Mouse (Mus musculus) myocyte (in vitro differentiated cells): ENCODE results near the gene Clic3.

Source experiments
- E2F4 ChIP-seq: IDR thresholded peaks from one replicate; pipeline ENCODE4 v1.6.1; 2011; ENCODE audit warnings: mild to moderate bottlenecking, control low read depth, moderate library complexity; ENCODE audit not compliant: insufficient read depth
- USF1 ChIP-seq: IDR thresholded peaks from one replicate; pipeline ENCODE4 v1.6.1; 2011; ENCODE audit warnings: low read depth, mild to moderate bottlenecking, control low read depth, moderate library complexity

DNA sequence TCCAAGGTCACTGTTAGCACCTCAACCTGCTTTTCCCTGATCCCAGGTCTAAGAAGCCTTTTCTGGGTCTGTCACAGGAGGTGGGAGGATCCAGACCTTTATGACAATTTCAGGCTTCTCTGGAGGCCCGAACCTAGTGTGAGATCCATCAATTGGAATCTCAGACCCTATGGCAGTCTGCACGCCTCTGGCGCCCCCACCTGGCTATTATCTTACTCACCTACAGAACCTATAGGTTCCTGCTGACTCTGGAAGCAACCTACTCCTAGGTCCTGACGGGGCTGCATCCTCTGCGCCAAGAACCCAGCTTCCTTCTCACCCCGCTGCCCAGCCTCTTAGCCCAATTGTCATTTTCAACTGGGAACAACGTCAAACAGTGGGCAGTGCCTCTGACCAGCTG, 26.3 kb downstream of the Clic3 start:
- TF ChIP-seq USF1 (no peak), E2F4 (no peak)
